Mouse (Mus musculus) heart, embryonic 13.5 days (tissue): ENCODE measurements around the gene Cldn22. TPM values are rescaled to one million over a fixed set of nuclear protein-coding genes. Genes with fewer than 3 reads are reported as not detected.

ENCODE experiments used
- ATAC-seq: fragments of 200-750 bp; cut with Nextera tagmentation; 2 replicates; pipeline ENCODE4 v1.8.0; 2017; ENCODE audit warnings: moderate TSS enrichment; ENCODE audit not compliant: insufficient number of reproducible peaks, low FRiP score, low TSS enrichment; ENCODE audit errors: extremely low read depth
- H3K27ac ChIP-seq: fragments of 300-500 bp; sonication (generic); replicated peaks from 2 replicates; pipeline ENCODE4 v1.5.1; 2015; ENCODE audit warnings: moderate library complexity, mild to moderate bottlenecking, inconsistent platforms
- H3K27me3 ChIP-seq: fragments of 300-500 bp; sonication (generic); replicated peaks from 2 replicates; pipeline ENCODE4 v1.6.1; 2015; ENCODE audit warnings: mild to moderate bottlenecking, inconsistent platforms
- H3K36me3 ChIP-seq: fragments of 300-500 bp; sonication (generic); 2 replicates; pipeline ENCODE4 v1.6.1; 2015; ENCODE audit warnings: mild to moderate bottlenecking, inconsistent platforms
- H3K4me1 ChIP-seq: fragments of 300-500 bp; sonication (generic); 2 replicates; pipeline ENCODE4 v1.6.1; 2015; ENCODE audit warnings: inconsistent platforms
- H3K4me2 ChIP-seq: fragments of 300-500 bp; sonication (generic); 2 replicates; pipeline ENCODE4 v1.6.1; 2015; ENCODE audit warnings: inconsistent platforms, mild to moderate bottlenecking, moderate library complexity
- H3K4me3 ChIP-seq: fragments of 300-500 bp; sonication (generic); 2 replicates; pipeline ENCODE4 v1.5.1; 2015; ENCODE audit warnings: moderate library complexity, mild to moderate bottlenecking, inconsistent platforms
- H3K9ac ChIP-seq: fragments of 300-500 bp; sonication (generic); 2 replicates; pipeline ENCODE4 v1.6.1; 2015; ENCODE audit warnings: inconsistent platforms, mild to moderate bottlenecking, moderate library complexity
- H3K9me3 ChIP-seq: fragments of 300-500 bp; sonication (generic); 2 replicates; pipeline ENCODE4 v1.6.1; 2016; ENCODE audit warnings: inconsistent platforms
- WGBS: fragments of 180-500 bp; shearing (Covaris S2); methylation state at CpG from one replicate; pipeline ENCODE4 v1.1.7; 2015; ENCODE audit warnings: mixed read lengths; 5-methylcytosine and 5-hydroxymethylcytosine counted together
- polyA plus RNA-seq: library from polyadenylated mRNA; unstranded; fragments of >200 nt; fragmentation: Nextera tagmentation; extraction: Ambion mirVana; gene quantifications from 2 replicates; pipeline ENCODE4 v1.2.1, GENCODE M21; 2015

Gene Cldn22
- polyA plus RNA-seq, 1 experiment from 2014 or later = not detected

DNA sequence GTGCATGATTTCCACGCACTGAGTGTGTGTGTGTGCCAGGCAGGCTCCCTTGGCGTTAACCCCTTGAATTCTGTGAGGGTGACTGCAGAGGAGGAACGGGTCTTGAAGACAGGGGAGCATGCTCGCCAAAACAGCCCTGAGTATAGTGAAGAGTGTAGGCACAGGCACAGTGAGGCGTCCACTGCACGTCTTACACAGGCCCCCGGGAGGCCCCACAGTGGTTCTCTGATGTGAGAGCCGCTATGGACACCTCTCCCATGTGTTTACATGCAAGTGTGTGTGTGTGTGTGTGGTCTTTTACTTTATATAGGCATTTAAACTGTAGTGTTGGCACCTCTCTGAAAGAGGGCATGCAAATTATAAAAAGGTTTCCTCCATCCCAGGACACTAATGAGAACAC lies 42.3 kb downstream of the Cldn22 start:
- ATAC-seq = no peak
- Histone ChIP-seq H3K36me3 (peaks cover 90% of the 10 kb centered on the region), H3K9me3 (no peaks in the 10 kb centered on the region), H3K4me2 (no peak overlapping the region), H3K27me3 (no peaks in the 10 kb centered on the region), H3K4me3 (no peak overlapping the region), H3K27ac (no peak overlapping the region), H3K4me1 (no peaks in the 10 kb centered on the region), H3K9ac (no peak overlapping the region)
- 84% methylated on average over 8 of the region's 8 CpGs for WGBS

DNA sequence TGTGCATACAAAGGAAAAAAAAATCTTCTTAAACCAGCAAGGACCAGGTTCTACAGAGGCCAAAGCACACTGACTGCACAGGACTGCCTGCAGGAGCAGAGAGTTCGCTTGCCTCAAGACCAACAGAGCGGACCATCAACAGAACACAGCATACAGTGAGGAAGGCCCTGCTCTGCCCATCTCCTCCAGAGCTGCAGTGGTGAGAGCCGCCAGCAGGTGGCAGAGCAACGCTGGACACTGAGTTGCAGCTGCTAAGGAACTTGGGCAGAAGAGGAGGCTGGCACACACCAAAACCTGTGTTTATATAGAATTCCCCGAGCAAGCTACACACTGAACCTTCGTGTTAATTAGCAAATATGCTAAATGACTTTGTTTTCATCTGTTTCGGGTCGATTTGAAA lies 42.8 kb downstream of the Cldn22 start:
- Histone ChIP-seq H3K27ac (no peak overlapping the region), H3K9me3 (no peaks in the 10 kb centered on the region), H3K4me3 (no peak overlapping the region), H3K27me3 (no peaks in the 10 kb centered on the region), H3K36me3 (peaks cover 88% of the 10 kb centered on the region), H3K9ac (no peak overlapping the region), H3K4me1 (no peaks in the 10 kb centered on the region), H3K4me2 (no peak overlapping the region)
- ATAC-seq = no peak
- WGBS = 29% methylated on average over 8 of the region's 8 CpGs

DNA sequence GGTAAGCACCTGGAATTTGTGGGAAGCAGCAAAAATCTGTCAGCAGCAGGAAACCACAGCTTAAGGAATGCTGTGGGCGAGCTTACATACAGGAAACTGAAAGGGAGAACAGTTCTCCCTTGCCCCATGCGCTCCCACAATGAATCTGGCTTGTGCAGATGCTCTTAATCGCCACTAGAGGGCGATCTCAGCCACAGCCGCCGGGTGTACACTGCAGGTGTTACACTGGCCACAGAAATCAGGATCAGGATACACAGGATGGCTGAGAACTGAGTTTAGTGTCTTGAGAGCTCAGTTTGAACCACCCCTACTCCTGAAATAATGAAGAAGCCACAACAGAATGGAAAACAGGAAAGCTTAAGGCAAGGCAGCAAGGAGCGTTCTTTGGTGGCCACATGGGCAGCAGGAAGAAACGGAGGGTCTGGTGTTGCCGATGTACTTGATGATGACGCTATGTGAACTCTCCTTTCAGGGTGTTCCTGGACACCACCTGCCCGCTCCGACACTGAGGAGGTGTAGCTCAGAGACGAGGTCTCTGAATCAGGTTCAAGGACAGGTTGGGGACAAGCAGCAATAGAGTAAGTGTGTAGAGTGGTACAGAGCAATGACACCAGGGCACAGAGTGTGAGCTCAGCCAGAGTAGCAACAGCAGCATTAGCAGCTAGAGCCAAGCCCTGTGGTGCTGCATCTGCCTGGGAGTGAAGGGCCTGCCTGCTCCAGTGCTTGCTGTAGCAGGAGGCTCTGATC lies 48.3 kb downstream of the Cldn22 start:
- H3K9me3 ChIP-seq = no peaks in the 10 kb centered on the region
- 43% methylated on average over 13 of the region's 13 CpGs for WGBS
- peaks cover 13% of the 10 kb centered on the region for H3K4me1 ChIP-seq
- no peaks in the 10 kb centered on the region for H3K27me3 ChIP-seq
- no peak overlapping the region for H3K4me3 ChIP-seq
- H3K4me2 ChIP-seq = no peak overlapping the region
- peak; percentile 39; the same call in 1 of the 2 replicates for ATAC-seq
- peaks cover 84% of the 10 kb centered on the region for H3K36me3 ChIP-seq
- no peak overlapping the region for H3K9ac ChIP-seq
- no peak overlapping the region for H3K27ac ChIP-seq

DNA sequence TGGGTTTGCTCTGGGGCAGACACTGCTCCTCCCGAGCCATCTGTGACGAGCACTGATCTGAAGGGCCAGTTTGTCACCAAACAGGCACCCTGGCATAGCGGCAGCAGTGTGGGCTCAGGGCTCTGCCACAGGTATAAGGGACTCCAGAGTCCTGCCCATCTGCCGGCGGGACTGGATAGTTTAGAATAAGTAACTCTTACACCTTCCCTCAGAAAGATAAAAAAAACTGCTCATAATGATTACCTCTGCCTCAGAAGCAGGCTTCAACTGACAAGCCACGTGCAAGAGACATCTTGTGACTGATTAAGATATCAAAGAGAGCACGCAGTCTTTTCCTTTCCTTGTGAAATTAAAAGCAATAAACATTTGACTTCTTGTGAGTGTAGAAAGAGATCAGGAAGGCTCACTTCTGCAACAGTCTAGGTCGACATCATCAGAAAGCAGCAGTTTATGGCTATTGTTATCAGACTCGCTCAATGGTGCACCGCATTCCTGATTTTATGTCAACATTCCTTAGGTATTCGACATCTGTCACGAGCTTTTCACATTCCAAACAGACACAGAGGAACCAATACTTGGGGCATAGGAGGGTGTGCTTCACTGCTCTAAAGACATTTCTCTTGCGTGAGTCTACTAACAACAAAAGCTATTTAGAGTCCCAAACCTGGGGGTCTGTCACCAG lies 50.4 kb downstream of the Cldn22 start:
- Histone ChIP-seq H3K36me3 (peaks cover 84% of the 10 kb centered on the region), H3K4me2 (no peak overlapping the region), H3K4me3 (no peak overlapping the region), H3K27me3 (no peaks in the 10 kb centered on the region), H3K27ac (no peak overlapping the region), H3K9ac (no peak overlapping the region), H3K4me1 (peaks cover 22% of the 10 kb centered on the region), H3K9me3 (no peaks in the 10 kb centered on the region)
- ATAC-seq = no peak
- WGBS = 40% methylated on average over 13 of the region's 13 CpGs

Other genes starting within 250 kb of the Cldn22 start
- 7.2 and 7.4 TPM in 2 replicates for gene Ing2, start 148.9 kb upstream of the Cldn22 start, polyA plus RNA-seq
- gene Cdkn2aip, start 110.5 kb upstream of the Cldn22 start, polyA plus RNA-seq = 15.9 and 16.9 TPM in 2 replicates
- not detected in 2 replicates for gene Cldn24, start 2.3 kb upstream of the Cldn22 start, polyA plus RNA-seq
- gene Wwc2, start 166.4 kb downstream of the Cldn22 start, polyA plus RNA-seq = 10.6 and 11.1 TPM in 2 replicates